Mouse (Mus musculus): ENCODE data around the gene Fam186b. TPM values are rescaled to one million over a fixed set of nuclear protein-coding genes. Genes with fewer than 3 reads are reported as not detected.

Fam186b gene
- polyA plus RNA-seq, 1 experiment from 2014 or later = not detected

DNA sequence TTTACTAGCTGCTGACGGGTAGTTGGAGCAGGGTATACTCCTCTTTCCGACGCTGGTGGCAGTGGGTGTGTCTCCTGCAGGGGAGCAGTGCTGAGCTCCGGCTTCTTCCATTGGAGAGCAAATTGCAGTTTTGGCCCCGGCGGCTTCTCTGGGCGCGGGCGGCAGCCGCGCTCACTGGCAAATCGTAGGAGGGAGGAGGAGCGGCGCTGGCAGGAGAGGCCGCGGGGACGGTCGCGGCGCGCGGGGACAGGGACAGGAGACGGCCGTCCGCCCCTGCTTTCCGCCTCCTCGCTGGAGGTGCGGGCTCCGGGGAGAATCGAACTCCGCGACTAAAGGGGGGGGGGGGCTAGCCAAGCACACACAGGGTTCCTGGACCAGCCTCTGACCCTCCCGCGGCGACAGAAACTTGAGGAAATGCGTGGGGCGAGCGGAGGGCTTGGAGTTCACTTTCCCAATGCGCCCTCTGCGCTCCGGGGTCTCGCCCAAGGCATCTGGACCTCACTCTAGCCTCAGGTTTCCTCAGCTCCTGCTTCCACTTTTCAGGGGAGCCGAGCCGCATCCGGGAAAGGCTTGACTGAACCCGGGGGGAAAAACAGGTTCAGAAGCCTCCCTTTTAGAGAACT, 72.0 kb downstream of the Fam186b start:
- ATAC-seq (ENCODE audit: insufficient read depth) = no peak
- Histone ChIP-seq H3K9me3 (replicated peaks) (no peaks in the 10 kb centered on the region), H3K27me3 (peaks cover 96% of the 10 kb centered on the region), H3K9ac (no peak overlapping the region), H3K4me1 (replicated peaks) (peaks cover 24% of the 10 kb centered on the region), H3K4me2 (peak overlapping the region; percentile 69), H3K4me3 (replicated peaks) (peak overlapping the region; percentile 49), H3K27ac (replicated peaks) (no peak overlapping the region), H3K36me3 (replicated peaks) (no peaks in the 10 kb centered on the region)
- under 1% methylated on average over 46 of the region's 46 CpGs for WGBS (ENCODE audit: insufficient replicate concordance)

- Histone ChIP-seq H3K27ac (replicated peaks) (no peak overlapping the region), H3K9ac (no peak overlapping the region), H3K4me3 (replicated peaks) (peak overlapping the region; percentile 49), H3K27me3 (peaks cover 96% of the 10 kb centered on the region), H3K36me3 (replicated peaks) (no peaks in the 10 kb centered on the region), H3K4me2 (peak overlapping the region; percentile 69), H3K9me3 (replicated peaks) (no peaks in the 10 kb centered on the region), H3K4me1 (replicated peaks) (peaks cover 24% of the 10 kb centered on the region)
- 5% methylated on average over 18 of the region's 18 CpGs for WGBS (ENCODE audit: insufficient replicate concordance)
- ATAC-seq (ENCODE audit: insufficient read depth) = no peak
Observed at GRCm38 (mm10) chr15:99222794-99223584, 72.7 kb downstream of the Fam186b start.

GRCm38 (mm10) chr15:99221315-99221952, 74.3 kb downstream of the Fam186b start:
- no peak overlapping the region for H3K27ac ChIP-seq (replicated peaks)
- no peaks in the 10 kb centered on the region for H3K36me3 ChIP-seq (replicated peaks)
- no peak overlapping the region for H3K4me3 ChIP-seq (replicated peaks)
- H3K9ac ChIP-seq = no peak overlapping the region
- peaks cover 80% of the 10 kb centered on the region for H3K27me3 ChIP-seq
- ATAC-seq (ENCODE audit: insufficient read depth) = no peak
- 15% methylated on average over 8 of the region's 8 CpGs for WGBS (ENCODE audit: insufficient replicate concordance)
- H3K9me3 ChIP-seq (replicated peaks) = no peaks in the 10 kb centered on the region
- no peak overlapping the region for H3K4me2 ChIP-seq
- peaks cover 31% of the 10 kb centered on the region for H3K4me1 ChIP-seq (replicated peaks)

Other genes with a start within 250 kb of the Fam186b start
- gene Prph, start 240.7 kb downstream of the Fam186b start, polyA plus RNA-seq (2015; fragmentation: Nextera tagmentation; extraction: Ambion mirVana) = 0.83 and 1.2 TPM in 2 replicates
- 14.6 and 15.9 TPM in 2 replicates for gene Troap, start 221.3 kb downstream of the Fam186b start, polyA plus RNA-seq (2015; fragmentation: Nextera tagmentation; extraction: Ambion mirVana)
- not detected in 2 replicates for gene C1ql4, start 208.1 kb downstream of the Fam186b start, polyA plus RNA-seq (2015; fragmentation: Nextera tagmentation; extraction: Ambion mirVana)
- 18.1 and 21.5 TPM in 2 replicates for gene Dnajc22, start 202.7 kb downstream of the Fam186b start, polyA plus RNA-seq (2015; fragmentation: Nextera tagmentation; extraction: Ambion mirVana)
- gene Spats2, start 170.0 kb downstream of the Fam186b start, polyA plus RNA-seq (2015; fragmentation: Nextera tagmentation; extraction: Ambion mirVana) = 6.7 and 7.7 TPM in 2 replicates
- gene Kcnh3, start 71.0 kb downstream of the Fam186b start, polyA plus RNA-seq (2015; fragmentation: Nextera tagmentation; extraction: Ambion mirVana) = 0.12 and 0.30 TPM in 2 replicates
- 42.8 and 46.2 TPM in 2 replicates for gene Mcrs1, start 43.9 kb downstream of the Fam186b start, polyA plus RNA-seq (2015; fragmentation: Nextera tagmentation; extraction: Ambion mirVana)
- gene Prpf40b, start 801 bp downstream of the Fam186b start, polyA plus RNA-seq (2015; fragmentation: Nextera tagmentation; extraction: Ambion mirVana) = 6.6 and 8.8 TPM in 2 replicates
- 3.5 and 3.8 TPM in 2 replicates for gene Fmnl3, start 74.6 kb upstream of the Fam186b start, polyA plus RNA-seq (2015; fragmentation: Nextera tagmentation; extraction: Ambion mirVana)
- gene Tmbim6, start 97.0 kb upstream of the Fam186b start, polyA plus RNA-seq (2015; fragmentation: Nextera tagmentation; extraction: Ambion mirVana) = 278 and 304 TPM in 2 replicates
- gene Nckap5l, start 161.9 kb upstream of the Fam186b start, polyA plus RNA-seq (2015; fragmentation: Nextera tagmentation; extraction: Ambion mirVana) = 0.92 and 1.3 TPM in 2 replicates
- 5.2 and 5.3 TPM in 2 replicates for gene Bcdin3d, start 178.8 kb upstream of the Fam186b start, polyA plus RNA-seq (2015; fragmentation: Nextera tagmentation; extraction: Ambion mirVana)
- 0.05 and 0.13 TPM in 2 replicates for gene Faim2, start 232.3 kb upstream of the Fam186b start, polyA plus RNA-seq (2015; fragmentation: Nextera tagmentation; extraction: Ambion mirVana)

Data from liver, embryonic 15.5 days (tissue).